ENCODE assay signal across 8 mouse cellular contexts in genomic region chr19:53892838-53893359, GRCm38 (mm10). TPM values are rescaled to one million over a fixed set of nuclear protein-coding genes. Genes with fewer than 3 reads are reported as not detected.
DNase-seq lines count a peak whose midpoint lies in the region; ATAC-seq lines count a peak whose summit lies in the region.

No protein-coding gene starts in this region.

- peak overlapping the region; percentile 21; the same call in 1 of the 2 replicates for H3K4me2 ChIP-seq in limb, embryonic 13.5 days (replicated peaks)

- no peaks in the 10 kb centered on the region for H3K27me3 ChIP-seq in limb, embryonic 13.5 days

- H3K36me3 ChIP-seq in limb, embryonic 13.5 days = no peaks in the 10 kb centered on the region

- H3K27ac ChIP-seq in limb, embryonic 13.5 days = peak overlapping the region; percentile 94; the same call in 1 of the 2 replicates

- no peaks in the 10 kb centered on the region for H3K9me3 ChIP-seq in limb, embryonic 13.5 days

- 47% methylated on average over 9 of the region's 9 CpGs for WGBS in limb, embryonic 13.5 days

- peak; percentile 85 for DNase-seq in heart, adult 11 months
- DNase-seq in heart, adult 18-20 months = no peak
- DNase-seq in thymus, postnatal 0 days (ENCODE audit: low spot score) = peak; percentile 49
- no peak for DNase-seq in thymus, postnatal 14 days
- peak; percentile 29 for DNase-seq in thymus, postnatal 4 days
- no peak for DNase-seq in gastrocnemius, postnatal 25 days
- no peak for DNase-seq in adrenal gland, postnatal 10 days

- no peak overlapping the region for H3K4me3 ChIP-seq in limb, embryonic 13.5 days

- peaks cover 59% of the 10 kb centered on the region for H3K4me1 ChIP-seq in limb, embryonic 13.5 days

- H3K9ac ChIP-seq in limb, embryonic 13.5 days = no peak overlapping the region

- no peak for ATAC-seq in limb, embryonic 13.5 days (ENCODE audit: low FRiP score, low read depth)

RNA-seq across cellular contexts. Expression of gene Pdcd4, which starts 0.9 kb away (rescaled TPM):
- 10 to 100 TPM; 20.3 to 31.3 TPM for total RNA-seq in heart, adult 18-20 months (2021)
- polyA plus RNA-seq in thymus, postnatal 0 days (2015; fragmentation: Nextera tagmentation; extraction: Ambion mirVana) = 156 and 182 TPM in 2 replicates
- 119 and 120 TPM in 2 replicates for polyA plus RNA-seq in limb, embryonic 13.5 days (2015; fragmentation: Nextera tagmentation; extraction: Ambion mirVana)
- total RNA-seq in gastrocnemius, postnatal 25 days (2021) = 10 to 100 TPM; 11.7 to 21.0 TPM
- total RNA-seq in adrenal gland, postnatal 10 days (2021) = 100 to 1,000 TPM in 1 of 2 experiments, 10 to 100 TPM in 1; 92.2 to 104 TPM

RNA-seq across cellular contexts. Expression of gene Shoc2, which starts 51.2 kb away (rescaled TPM):
- 10 to 100 TPM; 27.0 to 27.9 TPM for total RNA-seq in heart, adult 18-20 months (2021)
- polyA plus RNA-seq in thymus, postnatal 0 days (2015; fragmentation: Nextera tagmentation; extraction: Ambion mirVana) = 26.1 and 29.8 TPM in 2 replicates
- polyA plus RNA-seq in limb, embryonic 13.5 days (2015; fragmentation: Nextera tagmentation; extraction: Ambion mirVana) = 39.1 and 46.6 TPM in 2 replicates
- total RNA-seq in gastrocnemius, postnatal 25 days (2021) = 10 to 100 TPM; 20.1 to 21.9 TPM
- 10 to 100 TPM; 41.0 to 41.3 TPM for total RNA-seq in adrenal gland, postnatal 10 days (2021)

RNA-seq across cellular contexts. Expression of gene Bbip1, which starts 51.5 kb away (rescaled TPM):
- total RNA-seq in heart, adult 18-20 months (2021) = 10 to 100 TPM; 31.6 to 36.2 TPM
- polyA plus RNA-seq in thymus, postnatal 0 days (2015; fragmentation: Nextera tagmentation; extraction: Ambion mirVana) = 136 and 139 TPM in 2 replicates
- polyA plus RNA-seq in limb, embryonic 13.5 days (2015; fragmentation: Nextera tagmentation; extraction: Ambion mirVana) = 81.4 and 83.3 TPM in 2 replicates
- total RNA-seq in gastrocnemius, postnatal 25 days (2021) = 10 to 100 TPM; 30.7 to 34.1 TPM
- total RNA-seq in adrenal gland, postnatal 10 days (2021) = 10 to 100 TPM; 25.6 to 26.0 TPM

Comparison
In these comparisons a context has a peak if more than half of its experiments do, and no peak if none do; other contexts are left out.
1. DNase-seq: peak in heart, adult 11 months (single experiment), thymus, postnatal 0 days (single experiment) and thymus, postnatal 4 days (single experiment); none in heart, adult 18-20 months (0 of 2), thymus, postnatal 14 days (single experiment), gastrocnemius, postnatal 25 days (single experiment) and adrenal gland, postnatal 10 days (single experiment).